Mouse (Mus musculus): ENCODE measurements around the gene Prrt2. TPM values are rescaled to one million over a fixed set of nuclear protein-coding genes. Genes with fewer than 3 reads are reported as not detected.

Prrt2 gene
- total RNA-seq (2021) (1 to 10 TPM; 1.7 to 2.0 TPM), polyA plus RNA-seq (2012; rRNA removed) (8.5 and 9.5 TPM in 2 replicates)
- long read RNA-seq, result 0 reads

- peak; percentile 58 for DNase-seq
These were observed at the start of gene Prrt2, which contains the start of gene Gm42742 for GRCm38 (mm10) chr7:127020901-127021562. Gene Prrt2, minus strand, starts transcription at chr7:127021211. Gene Gm42742, minus strand, starts transcription at chr7:127021097.

DNA sequence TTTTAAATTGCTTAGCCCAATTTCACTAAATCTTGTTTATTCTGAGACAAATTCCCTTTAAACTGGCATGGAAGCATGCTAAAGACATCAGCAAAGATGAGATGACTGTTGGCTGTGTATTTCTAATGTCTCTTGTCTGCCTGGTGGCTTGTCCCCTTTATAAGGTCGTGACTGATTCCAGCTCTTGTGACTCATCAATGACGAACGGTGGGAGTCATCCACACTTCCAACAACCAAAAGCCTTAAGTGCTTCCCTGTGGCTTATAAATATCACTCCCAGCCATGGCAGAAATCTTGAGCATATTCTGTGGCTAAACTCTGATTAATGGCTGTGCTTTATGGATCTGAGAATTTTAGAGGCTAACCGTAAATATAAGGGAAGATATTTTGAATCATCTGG lies 45.3 kb upstream of the Prrt2 start:
- DNase-seq, result peak; percentile 70

- DNase-seq, result no peak
These were observed 44.5 kb upstream of the Prrt2 start for GRCm38 (mm10) chr7:127065538-127065937.

- no peak for DNase-seq
These were observed 34.1 kb upstream of the Prrt2 start for GRCm38 (mm10) chr7:127055026-127055585.

DNA sequence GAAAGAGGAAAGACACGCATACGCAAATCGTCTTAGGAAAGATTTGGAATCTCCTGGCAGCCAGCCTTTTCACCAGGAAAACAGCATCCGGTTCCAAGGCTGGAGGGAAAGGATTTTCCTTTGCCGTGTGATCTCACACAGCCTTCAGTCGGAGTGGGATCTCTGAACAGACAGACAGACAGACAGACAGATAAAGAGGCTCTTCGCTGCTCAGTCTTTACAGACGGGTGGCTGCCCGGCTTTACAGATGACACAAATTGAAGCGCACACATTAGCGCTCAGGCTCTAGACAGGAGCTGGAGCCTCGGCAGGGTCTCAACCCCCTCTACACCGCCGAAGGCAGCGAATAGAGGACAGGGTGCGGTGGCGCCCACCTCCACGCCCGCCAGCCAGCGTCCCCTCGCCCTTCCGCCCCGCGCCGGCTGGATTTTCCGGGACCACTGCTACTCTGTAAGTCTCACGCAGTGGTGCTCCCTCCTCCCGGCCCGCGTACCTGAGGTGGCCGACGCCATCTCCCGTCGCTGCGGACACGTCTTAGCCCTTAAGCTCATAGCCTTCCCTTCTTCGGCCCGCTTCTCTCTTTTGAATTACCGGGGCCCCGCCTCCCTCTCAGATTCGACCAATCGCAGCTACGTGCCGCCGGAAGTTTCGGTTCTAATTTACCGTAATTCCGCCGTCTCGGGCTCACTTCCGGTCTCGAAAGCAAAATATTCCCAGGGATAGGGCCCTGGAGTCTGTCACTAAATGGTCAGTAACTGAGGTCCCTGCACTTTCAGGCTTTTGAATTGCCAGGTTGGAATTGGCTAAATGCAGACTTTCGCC lies 21.1 kb upstream of the Prrt2 start, which contains the start of gene Kif22:
Gene Kif22, minus strand, starts transcription at position 621 of the 822 bp plus-strand sequence.
- DNase-seq, result peak; percentile 94

GRCm38 (mm10) chr7:127031244-127031643 lies 10.2 kb upstream of the Prrt2 start:
- DNase-seq, result no peak

DNA sequence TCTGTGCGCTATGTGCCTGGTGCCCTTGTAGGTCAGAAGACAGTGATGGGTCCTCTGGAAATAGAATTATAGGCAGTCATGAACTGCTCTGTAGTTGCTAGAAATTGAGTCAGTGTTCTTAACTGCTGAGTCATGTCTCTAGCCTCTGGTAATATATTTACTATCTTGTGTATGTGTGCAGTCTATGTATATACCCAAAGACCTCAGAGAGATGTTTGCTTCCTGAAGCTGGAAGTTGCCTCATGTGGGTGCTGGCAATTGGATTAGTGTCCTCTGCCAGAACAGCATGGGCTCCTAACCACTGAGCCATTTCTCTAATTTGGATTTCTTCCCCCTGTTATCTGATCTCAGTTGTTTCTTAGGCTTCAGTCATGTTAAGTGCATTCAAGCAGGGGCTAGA lies 9.2 kb upstream of the Prrt2 start:
- DNase-seq, result no peak

DNA sequence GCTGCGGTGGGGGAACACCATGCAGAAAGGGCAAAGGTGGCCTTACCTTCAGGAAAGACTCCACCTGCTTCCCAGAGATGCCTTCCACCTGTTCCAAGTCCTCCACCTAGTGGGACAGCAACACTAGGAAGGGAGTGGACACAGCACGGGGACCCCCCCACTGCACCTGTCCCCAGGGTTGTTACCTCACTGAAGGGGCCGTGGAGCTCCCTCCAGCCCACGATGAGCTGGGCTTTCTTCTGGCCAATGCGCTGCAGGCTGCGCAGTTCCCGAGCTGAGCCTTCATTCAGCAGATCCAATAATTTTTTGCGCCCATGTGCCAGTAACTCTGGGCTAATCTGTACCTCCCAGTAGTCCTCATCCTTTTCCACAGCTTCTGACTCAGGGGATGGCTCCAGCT lies 6.9 kb upstream of the Prrt2 start:
- no peak for DNase-seq

- peak; percentile 100 for DNase-seq
These were observed 6.1 kb upstream of the Prrt2 start, which contains the start of gene Maz for GRCm38 (mm10) chr7:127026984-127027726. Gene Maz, minus strand, starts transcription at chr7:127027037.

- DNase-seq, result no peak
These were observed 5.6 kb upstream of the Prrt2 start for GRCm38 (mm10) chr7:127026616-127026983.

GRCm38 (mm10) chr7:127026161-127026600 lies 5.2 kb upstream of the Prrt2 start:
- peak; percentile 83 for DNase-seq

DNA sequence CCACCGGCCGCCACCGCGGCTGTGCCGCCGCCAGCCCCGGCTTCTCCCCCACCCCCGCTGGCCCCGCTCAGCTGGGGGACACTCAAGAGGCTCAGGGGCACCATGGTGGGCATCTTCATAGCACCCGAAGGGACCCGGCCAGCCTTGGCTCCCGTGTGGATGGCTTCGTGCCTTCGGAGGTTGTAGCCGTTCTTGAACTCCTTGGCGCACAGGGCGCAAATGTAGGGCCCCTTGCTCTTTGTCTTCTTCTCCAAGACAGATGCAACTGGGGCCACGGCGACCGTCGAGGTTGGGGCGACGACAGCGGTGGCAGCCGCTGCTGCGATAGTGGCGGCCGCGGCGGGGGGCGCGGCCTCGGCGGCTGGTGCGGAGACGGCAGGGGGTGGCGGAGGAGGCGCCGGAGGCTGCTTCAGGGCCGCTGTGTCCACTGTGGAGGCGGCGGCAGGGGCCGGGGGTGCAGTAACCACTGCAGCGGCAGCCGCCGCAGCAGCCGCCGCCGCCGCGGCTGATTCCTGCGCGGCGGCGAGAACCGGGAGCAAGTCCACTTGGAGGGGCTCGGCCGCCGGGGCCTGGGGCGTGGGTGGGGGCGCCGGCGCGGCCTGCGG lies 4.6 kb upstream of the Prrt2 start:
- DNase-seq, result peak; percentile 77

DNA sequence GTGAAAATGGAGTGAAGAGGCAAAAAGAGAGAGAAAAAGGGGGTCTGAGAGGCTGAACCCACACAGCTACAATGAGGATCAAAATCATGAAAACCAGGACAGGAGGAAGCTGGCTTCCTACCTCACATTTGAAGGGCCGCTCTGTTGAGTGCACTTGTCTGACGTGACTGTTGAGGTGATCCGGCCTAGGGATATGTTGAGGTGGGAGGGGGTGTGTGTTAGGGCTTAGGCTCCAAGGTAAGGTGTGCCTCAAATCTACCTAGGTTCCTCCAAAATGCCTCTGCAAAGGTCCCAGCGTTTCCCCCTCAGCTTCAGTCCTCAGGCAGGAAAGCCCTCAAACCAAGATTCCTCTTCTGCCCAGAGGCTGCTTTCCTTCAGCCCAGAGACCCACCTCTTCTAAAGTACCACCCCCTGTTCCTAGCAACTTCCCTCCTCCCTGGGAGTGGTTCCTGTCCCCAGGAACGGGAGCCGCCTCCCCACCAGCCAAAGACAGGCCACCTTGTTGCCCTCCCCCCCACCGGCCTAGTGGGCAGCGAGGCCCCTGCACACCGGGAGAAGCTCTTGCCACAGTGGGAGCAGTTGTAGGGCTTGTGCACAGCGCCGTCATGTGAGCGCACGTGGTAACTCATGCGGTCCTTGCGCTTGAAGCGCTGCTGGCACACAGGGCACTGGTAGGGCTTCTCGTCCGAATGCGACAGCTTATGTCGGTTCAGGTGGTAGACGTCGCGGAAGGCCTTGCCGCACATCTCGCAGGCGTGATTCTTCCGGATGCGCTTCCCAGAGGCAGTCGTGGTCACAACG lies 3.9 kb upstream of the Prrt2 start:
- peak; percentile 89 for DNase-seq

DNA sequence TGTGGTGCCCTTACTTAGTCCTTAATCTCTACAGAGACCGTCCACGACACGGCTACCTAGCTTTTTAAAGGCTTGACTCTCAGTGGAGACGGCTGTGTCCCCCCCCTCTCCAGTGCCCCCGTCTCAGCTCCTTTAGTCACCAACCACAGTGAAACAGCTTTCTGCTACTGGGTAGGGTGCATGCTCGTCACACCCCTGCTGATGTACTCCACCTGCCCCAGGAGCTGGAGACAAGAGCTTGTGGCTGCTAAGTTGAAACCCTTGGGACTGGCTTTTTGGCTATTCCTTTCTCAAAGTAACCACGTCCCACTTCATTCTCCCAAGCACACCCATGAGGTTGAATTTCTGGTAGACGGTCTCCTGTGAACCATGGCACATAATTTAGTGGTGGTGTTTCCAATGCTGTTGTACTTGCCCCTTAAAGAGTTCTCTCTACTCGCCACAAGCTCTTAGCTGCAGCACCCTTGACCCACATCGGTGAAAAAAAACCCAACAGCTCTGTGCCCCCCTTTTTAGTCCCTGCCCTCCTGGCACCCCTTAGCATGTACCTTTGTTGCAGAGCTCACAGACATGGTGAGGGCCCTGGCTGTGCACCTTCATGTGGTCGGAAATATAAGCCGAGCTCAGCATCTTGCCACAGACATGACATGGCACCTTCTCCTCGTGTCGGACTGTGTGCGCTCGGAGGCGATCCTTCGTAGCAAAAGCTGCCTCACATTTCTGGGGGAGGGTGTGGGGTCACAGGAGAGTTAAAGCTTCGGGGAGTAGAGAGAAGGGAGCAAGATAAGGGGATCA lies 3.1 kb upstream of the Prrt2 start:
- peak; percentile 24 for DNase-seq

GRCm38 (mm10) chr7:127023272-127023691 lies 2.3 kb upstream of the Prrt2 start:
- DNase-seq, result peak; percentile 23

DNA sequence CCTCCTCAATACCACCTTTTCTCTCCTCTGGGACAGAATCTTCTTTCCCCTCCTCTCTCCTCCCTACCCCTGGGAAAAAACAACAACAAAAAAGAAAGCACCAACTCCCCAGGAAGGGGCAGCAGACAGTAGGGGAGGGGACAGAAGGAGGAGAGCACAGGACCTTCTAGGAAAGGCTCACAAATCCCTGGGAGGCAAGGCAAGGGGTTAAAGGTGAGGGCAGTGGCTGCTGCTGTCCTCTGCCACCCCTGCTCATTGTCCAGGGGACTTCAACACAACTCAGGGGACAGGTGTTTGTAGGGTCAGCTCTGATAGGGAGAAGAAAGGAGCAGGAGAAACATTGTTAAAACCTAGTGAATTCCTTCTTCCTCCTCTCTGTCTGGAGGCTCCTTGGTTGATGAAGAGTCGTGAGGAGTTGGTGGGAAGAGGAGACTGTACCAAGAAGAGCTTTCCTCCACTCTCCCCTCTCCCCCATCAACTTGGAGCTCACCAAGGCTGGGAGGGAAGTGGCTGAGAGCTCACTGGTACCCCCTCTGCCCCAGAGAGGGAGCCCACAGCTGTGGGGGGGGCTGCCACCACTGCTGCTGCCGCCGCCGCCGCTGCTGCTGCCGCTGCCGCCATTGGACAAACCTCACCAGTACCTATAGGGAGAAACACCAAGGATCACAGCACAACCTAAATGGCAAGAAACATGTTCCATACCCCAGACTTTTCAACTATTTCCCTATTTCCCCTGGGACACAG lies 1.7 kb upstream of the Prrt2 start:
- DNase-seq, result no peak

DNA sequence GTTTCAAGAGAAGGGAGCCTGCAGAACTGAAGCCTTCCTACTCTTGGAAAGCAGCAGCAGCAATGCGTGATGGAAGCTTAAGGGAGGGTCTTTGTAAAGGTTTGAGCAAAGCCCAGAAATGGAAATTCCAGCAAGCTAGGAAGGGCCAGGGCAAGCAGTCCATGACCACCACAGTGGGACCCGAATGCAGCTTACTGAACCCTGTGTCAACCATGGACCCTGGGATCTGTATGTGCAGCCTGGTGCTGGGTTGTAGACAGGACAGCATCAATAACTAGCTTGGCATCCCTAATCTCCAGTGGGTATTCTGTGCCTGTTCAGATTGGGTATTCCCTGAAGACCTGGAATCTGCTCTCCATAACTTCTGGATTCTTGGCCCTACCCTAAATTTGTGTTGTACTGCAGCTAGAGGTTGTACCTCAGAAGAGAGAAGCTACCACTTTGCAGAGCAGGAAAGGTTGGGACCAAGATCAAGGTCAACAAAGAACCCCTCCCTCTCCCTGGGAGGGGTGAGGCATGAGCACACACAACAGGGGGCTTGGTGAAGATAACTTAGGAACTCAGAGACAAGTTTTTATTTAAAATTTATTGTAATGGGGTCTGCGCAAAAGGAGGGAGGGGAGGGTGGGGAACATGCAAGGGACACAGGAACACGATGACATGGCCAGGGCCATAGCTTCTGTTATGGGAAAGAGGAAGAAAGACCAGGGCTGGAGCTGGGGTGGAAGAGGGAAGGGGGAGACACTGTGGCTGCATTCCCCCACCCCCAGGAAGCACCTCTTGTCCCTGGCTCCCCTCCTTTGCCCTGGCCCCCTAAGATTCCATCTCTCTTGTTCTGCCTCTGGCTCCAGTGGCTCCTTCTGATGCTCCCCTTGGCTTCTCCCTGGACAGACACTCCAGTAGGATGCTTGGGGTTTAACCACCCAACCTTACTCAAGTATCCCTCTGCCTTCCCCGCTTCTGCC lies 834 bp upstream of the Prrt2 start:
- no peak for DNase-seq

- DNase-seq, result peak; percentile 6
These were observed 520 bp downstream of the Prrt2 start for GRCm38 (mm10) chr7:127020491-127020890.

All from adrenal gland, adult 2 months (tissue).